ENCODE assay signal across 12 mouse cellular contexts in the genomic region with DNA sequence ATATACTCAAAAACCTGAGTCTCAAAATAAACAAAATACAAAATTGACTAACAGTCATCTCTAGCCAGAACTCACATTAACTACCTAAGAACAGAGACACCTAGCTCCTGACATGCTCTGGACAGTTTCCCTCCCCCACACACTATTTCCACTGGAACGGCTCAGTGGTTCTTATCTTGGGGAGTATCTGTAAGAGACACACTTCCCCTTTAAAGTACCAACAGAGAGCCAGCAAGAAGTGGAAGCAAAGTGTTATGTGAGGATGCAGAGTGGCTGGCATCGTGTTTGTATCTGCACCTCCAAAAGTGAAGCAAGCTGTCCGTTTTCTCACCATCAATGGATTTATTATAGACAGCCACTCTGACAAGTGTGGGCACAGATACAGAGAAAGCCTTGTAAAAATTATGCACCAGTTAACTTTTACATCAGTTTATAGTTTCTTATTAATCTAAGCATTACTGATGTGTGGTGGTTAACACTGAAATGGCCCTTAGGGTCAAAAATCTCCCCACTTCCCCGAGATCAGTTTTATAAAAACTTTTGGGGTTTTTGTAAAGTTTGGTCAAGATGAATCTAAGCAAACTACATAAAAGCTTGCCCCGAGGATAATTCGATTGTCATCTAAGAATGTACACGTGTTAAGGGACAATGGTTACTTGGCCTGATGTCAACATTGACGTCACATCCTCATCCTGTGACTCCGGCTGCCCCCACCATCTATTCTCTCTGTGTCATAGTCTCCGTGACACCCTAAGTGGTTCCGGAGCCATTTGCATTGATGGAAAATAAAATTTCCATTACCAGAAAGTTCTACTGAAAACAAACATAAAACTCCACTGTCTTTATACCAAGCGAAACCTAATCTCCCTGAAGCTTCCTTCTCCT. TPM values are rescaled to one million over a fixed set of nuclear protein-coding genes. Genes with fewer than 3 reads are reported as not detected.
A peak's percentile ranks its signal among the peaks of the same experiment; 100 is the strongest.
DNase-seq lines count a peak whose midpoint lies in the region; ATAC-seq and TF ChIP-seq lines count a peak whose summit lies in the region.
"Had no signal": no experiment of that assay in that cellular context is flagged by ENCODE, and none has a peak within 500 bp of the region (broad histone marks: within the 10 kb centered on the region; RNA-seq: fewer than 3 reads in every experiment).

No protein-coding gene starts in this region.

- no peaks in the 10 kb centered on the region for H3K9me3 ChIP-seq in kidney, embryonic 14.5 days (ENCODE audit: control insufficient read depth, low read length)
- peaks cover 3% of the 10 kb centered on the region for H3K9me3 ChIP-seq in heart, embryonic 16.5 days (replicated peaks; ENCODE audit: control insufficient read depth, low read length)
- H3K9me3 ChIP-seq: limb, embryonic 15.5 days; neural tube, embryonic 13.5 days; stomach, embryonic 15.5 days had no signal

- H3K4me3 ChIP-seq in kidney, embryonic 14.5 days (ENCODE audit: low read length), result no peak overlapping the region
- no peak overlapping the region for H3K4me3 ChIP-seq in heart, embryonic 16.5 days (ENCODE audit: low read length)
- no peak overlapping the region for H3K4me3 ChIP-seq in cerebellum, adult 2 months (replicated peaks; ENCODE audit: insufficient read depth, low read depth, low read length)
- H3K4me3 ChIP-seq: limb, embryonic 15.5 days; neural tube, embryonic 13.5 days; stomach, embryonic 15.5 days had no signal

- no peak overlapping the region for H3K9ac ChIP-seq in kidney, embryonic 14.5 days (ENCODE audit: low read depth, low read length)
- H3K9ac ChIP-seq in heart, embryonic 16.5 days (ENCODE audit: low read length), result no peak overlapping the region
- H3K9ac ChIP-seq: limb, embryonic 15.5 days; neural tube, embryonic 13.5 days; stomach, embryonic 15.5 days had no signal

- H3K4me2 ChIP-seq in kidney, embryonic 14.5 days (replicated peaks; ENCODE audit: low read depth, low read length), result no peak overlapping the region
- H3K4me2 ChIP-seq in heart, embryonic 16.5 days (ENCODE audit: low read depth, low read length), result no peak overlapping the region
- H3K4me2 ChIP-seq: limb, embryonic 15.5 days; neural tube, embryonic 13.5 days; stomach, embryonic 15.5 days had no signal

- peak; percentile 55 for DNase-seq in kidney, adult 11 months
- DNase-seq in kidney, postnatal 36 days, result peak; percentile 80
- DNase-seq in skeletal muscle tissue, adult 2 months (ENCODE audit: low read depth, low spot score), result peak; percentile 28
- no peak for DNase-seq in spleen, adult 18-20 months
- no peak for DNase-seq in cerebellum, adult 2 months

- H3K27me3 ChIP-seq in kidney, embryonic 14.5 days (ENCODE audit: control insufficient read depth, insufficient read depth, low read length), result no peaks in the 10 kb centered on the region
- no peaks in the 10 kb centered on the region for H3K27me3 ChIP-seq in heart, embryonic 16.5 days (ENCODE audit: control insufficient read depth, insufficient read depth, low read length)
- H3K27me3 ChIP-seq in cerebellum, adult 2 months (ENCODE audit: control insufficient read depth, insufficient read depth, low read length), result no peaks in the 10 kb centered on the region
- H3K27me3 ChIP-seq: limb, embryonic 15.5 days; neural tube, embryonic 13.5 days; stomach, embryonic 15.5 days had no signal

- no peak for TF ChIP-seq POLR2A in cerebellum, adult 2 months (IDR thresholded peaks at IDR 0.05; ENCODE audit: borderline replicate concordance, insufficient read depth, low read length)

- WGBS in kidney, embryonic 14.5 days, result 64% methylated on average over 12 of the region's 12 CpGs
- WGBS in heart, embryonic 16.5 days, result 62% methylated on average over 12 of the region's 12 CpGs
- WGBS in cerebellum, adult 2 months, result 71% methylated on average over 12 of the region's 12 CpGs

- H3K27ac ChIP-seq in kidney, embryonic 14.5 days (ENCODE audit: low read depth, low read length), result no peak overlapping the region
- 0 out of 2 replicates have a peak overlapping the region, but pooled peaks have one; percentile 35 for H3K27ac ChIP-seq in heart, embryonic 16.5 days (ENCODE audit: low read length)
- H3K27ac ChIP-seq in cerebellum, adult 2 months (ENCODE audit: insufficient read depth, low read length), result no peak overlapping the region
- H3K27ac ChIP-seq: limb, embryonic 15.5 days; neural tube, embryonic 13.5 days; stomach, embryonic 15.5 days had no signal

- no peak for TF ChIP-seq CTCF in cerebellum, adult 2 months (IDR thresholded peaks at IDR 0.05; ENCODE audit: borderline replicate concordance, insufficient read depth, low read depth, low read length)

- no peak for ATAC-seq in kidney, embryonic 14.5 days (ENCODE audit: low FRiP score, low TSS enrichment)
- ATAC-seq in heart, embryonic 16.5 days (replicated peaks; ENCODE audit: extremely low read depth, insufficient read depth, low FRiP score), result no peak
- ATAC-seq in erythroblast, adult 5-6 weeks (replicated peaks; ENCODE audit: low FRiP score, poor library complexity, severe bottlenecking), result no peak
- ATAC-seq: forebrain, embryonic 16.5 days had no signal

- no peaks in the 10 kb centered on the region for H3K4me1 ChIP-seq in kidney, embryonic 14.5 days (ENCODE audit: control insufficient read depth, insufficient read depth, low read length)
- no peaks in the 10 kb centered on the region for H3K4me1 ChIP-seq in heart, embryonic 16.5 days (ENCODE audit: control insufficient read depth, insufficient read depth, low read length)
- no peaks in the 10 kb centered on the region for H3K4me1 ChIP-seq in cerebellum, adult 2 months (ENCODE audit: control insufficient read depth, insufficient read depth, low read length)
- H3K4me1 ChIP-seq: limb, embryonic 15.5 days; neural tube, embryonic 13.5 days; stomach, embryonic 15.5 days had no signal

- peaks cover 33% of the 10 kb centered on the region for H3K36me3 ChIP-seq in kidney, embryonic 14.5 days (ENCODE audit: control insufficient read depth, insufficient read depth, low read length)
- H3K36me3 ChIP-seq in heart, embryonic 16.5 days (ENCODE audit: control insufficient read depth, insufficient read depth), result peaks cover 28% of the 10 kb centered on the region

RNA-seq across cellular contexts. Expression of a gene that starts 17.1 kb away (rescaled TPM):
- polyA plus RNA-seq in kidney, embryonic 14.5 days (2014; fragmentation: Nextera tagmentation; extraction: Ambion mirVana), result 16.3 and 45.6 TPM in 2 replicates
- polyA plus RNA-seq in heart, embryonic 16.5 days (2015; fragmentation: Nextera tagmentation; extraction: Ambion mirVana), result 9.8 and 11.4 TPM in 2 replicates
- 14.8 and 34.1 TPM in 2 replicates for total RNA-seq in erythroblast, adult 5-6 weeks (2015; ENCODE audit: low replicate concordance)
- 22.3 and 24.3 TPM in 2 replicates for total RNA-seq in erythroblast, adult 5-6 weeks (2017; ENCODE audit: low replicate concordance)
- 6.6 and 7.0 TPM in 2 replicates for polyA plus RNA-seq in cerebellum, adult 2 months (2012; rRNA removed)

RNA-seq across cellular contexts. Expression of a gene that starts 40.0 kb away (rescaled TPM):
- 47.4 and 65.8 TPM in 2 replicates for polyA plus RNA-seq in kidney, embryonic 14.5 days (2014; fragmentation: Nextera tagmentation; extraction: Ambion mirVana)
- 31.4 and 34.6 TPM in 2 replicates for polyA plus RNA-seq in heart, embryonic 16.5 days (2015; fragmentation: Nextera tagmentation; extraction: Ambion mirVana)
- total RNA-seq in erythroblast, adult 5-6 weeks (2015; ENCODE audit: low replicate concordance), result 9.0 and 16.1 TPM in 2 replicates
- 10.9 and 11.4 TPM in 2 replicates for total RNA-seq in erythroblast, adult 5-6 weeks (2017; ENCODE audit: low replicate concordance)
- polyA plus RNA-seq in cerebellum, adult 2 months (2012; rRNA removed), result 21.8 and 23.7 TPM in 2 replicates

Comparison
In these comparisons a context has a peak if more than half of its experiments do, and no peak if none do; other contexts are left out.
1. DNase-seq: peak in kidney, adult 11 months (single experiment), kidney, postnatal 36 days (2 of 2) and skeletal muscle tissue, adult 2 months (single experiment); none in spleen, adult 18-20 months (0 of 2) and cerebellum, adult 2 months (0 of 2).